Mouse (Mus musculus): ENCODE data around the gene Ptov1. TPM values are rescaled to one million over a fixed set of nuclear protein-coding genes. Genes with fewer than 3 reads are reported as not detected.

The Ptov1 gene
- polyA plus RNA-seq, 1 experiment from 2014 or later: 43.5 TPM

GRCm38 (mm10) chr7:44841825-44842463 is 27.6 kb downstream of the Ptov1 start:
- WGBS (ENCODE audit: insufficient replicate concordance): 89% methylated on average over 8 of the region's 8 CpGs
- ATAC-seq (no peak), DNase-seq (no peak)
- peaks cover 48% of the 10 kb centered on the region for H3K36me3 ChIP-seq (replicated peaks; ENCODE audit: insufficient read depth, low read length)
- H3K4me3 ChIP-seq (ENCODE audit: low read depth, low read length): no peak overlapping the region
- H3K4me2 ChIP-seq (ENCODE audit: low read depth, low read length): no peak overlapping the region
- H3K27ac ChIP-seq (ENCODE audit: low read depth): no peak overlapping the region
- TF ChIP-seq CTCF (IDR thresholded peaks at IDR 0.05; ENCODE audit: low read depth): no peak
- TF ChIP-seq EP300 (IDR thresholded peaks at IDR 0.05; ENCODE audit: low read depth): no peak
- no peak overlapping the region for H3K9ac ChIP-seq (replicated peaks)
- H3K9me3 ChIP-seq (ENCODE audit: low read length): no peaks in the 10 kb centered on the region
- 0 out of 2 replicates have a peak, but pooled peaks cover 9% of the 10 kb centered on the region for H3K27me3 ChIP-seq (ENCODE audit: insufficient read depth, low read length)
- peaks cover 15% of the 10 kb centered on the region for H3K4me1 ChIP-seq (ENCODE audit: insufficient read depth)

- no peaks in the 10 kb centered on the region for H3K9me3 ChIP-seq (ENCODE audit: low read length)
- WGBS (ENCODE audit: insufficient replicate concordance): 44% methylated on average over 14 of the region's 14 CpGs
- no peak overlapping the region for H3K27ac ChIP-seq (ENCODE audit: low read depth)
- ATAC-seq (no peak), DNase-seq (no peak)
- TF ChIP-seq CTCF (IDR thresholded peaks at IDR 0.05; ENCODE audit: low read depth): no peak
- TF ChIP-seq EP300 (IDR thresholded peaks at IDR 0.05; ENCODE audit: low read depth): no peak
- peaks cover 35% of the 10 kb centered on the region for H3K36me3 ChIP-seq (replicated peaks; ENCODE audit: insufficient read depth, low read length)
- 0 out of 2 replicates have a peak, but pooled peaks cover 9% of the 10 kb centered on the region for H3K27me3 ChIP-seq (ENCODE audit: insufficient read depth, low read length)
- no peak overlapping the region for H3K9ac ChIP-seq (replicated peaks)
- H3K4me2 ChIP-seq (ENCODE audit: low read depth, low read length): peak overlapping the region; percentile 64; the same call in 1 of the 2 replicates
- no peak overlapping the region for H3K4me3 ChIP-seq (ENCODE audit: low read depth, low read length)
- peaks cover 24% of the 10 kb centered on the region for H3K4me1 ChIP-seq (ENCODE audit: insufficient read depth)
These were observed 29.2 kb downstream of the Ptov1 start for GRCm38 (mm10) chr7:44840426-44840825.

GRCm38 (mm10) chr7:44839491-44840191 is 29.9 kb downstream of the Ptov1 start:
- DNase-seq (peak; percentile 57), ATAC-seq (peak; percentile 52)
- peaks cover 24% of the 10 kb centered on the region for H3K4me1 ChIP-seq (ENCODE audit: insufficient read depth)
- 0 out of 2 replicates have a peak, but pooled peaks cover 9% of the 10 kb centered on the region for H3K27me3 ChIP-seq (ENCODE audit: insufficient read depth, low read length)
- no peaks in the 10 kb centered on the region for H3K9me3 ChIP-seq (ENCODE audit: low read length)
- H3K4me3 ChIP-seq (ENCODE audit: low read depth, low read length): peak overlapping the region; percentile 29
- peak overlapping the region; percentile 64 for H3K4me2 ChIP-seq (ENCODE audit: low read depth, low read length)
- H3K9ac ChIP-seq (replicated peaks): peak overlapping the region; percentile 1; the same call in 1 of the 2 replicates
- peaks cover 28% of the 10 kb centered on the region for H3K36me3 ChIP-seq (replicated peaks; ENCODE audit: insufficient read depth, low read length)
- TF ChIP-seq CTCF (IDR thresholded peaks at IDR 0.05; ENCODE audit: low read depth) (no peak), EP300 (IDR thresholded peaks at IDR 0.05; ENCODE audit: low read depth) (no peak)
- 3% methylated on average over 56 of the region's 58 CpGs for WGBS (ENCODE audit: insufficient replicate concordance)
- no peak overlapping the region for H3K27ac ChIP-seq (ENCODE audit: low read depth)

GRCm38 (mm10) chr7:44839171-44839490 is 30.5 kb downstream of the Ptov1 start:
- peak overlapping the region; percentile 64 for H3K4me2 ChIP-seq (ENCODE audit: low read depth, low read length)
- H3K36me3 ChIP-seq (replicated peaks; ENCODE audit: insufficient read depth, low read length): peaks cover 23% of the 10 kb centered on the region
- H3K9ac ChIP-seq (replicated peaks): peak overlapping the region; percentile 1; the same call in 1 of the 2 replicates
- TF ChIP-seq EP300 (IDR thresholded peaks at IDR 0.05; ENCODE audit: low read depth): no peak
- no peak for TF ChIP-seq CTCF (IDR thresholded peaks at IDR 0.05; ENCODE audit: low read depth)
- ATAC-seq: no peak
- peak overlapping the region; percentile 29 for H3K4me3 ChIP-seq (ENCODE audit: low read depth, low read length)
- no peaks in the 10 kb centered on the region for H3K9me3 ChIP-seq (ENCODE audit: low read length)
- H3K27ac ChIP-seq (ENCODE audit: low read depth): no peak overlapping the region
- 19% methylated on average over 11 of the region's 11 CpGs for WGBS (ENCODE audit: insufficient replicate concordance)
- DNase-seq: no peak
- H3K4me1 ChIP-seq (ENCODE audit: insufficient read depth): peaks cover 24% of the 10 kb centered on the region
- 0 out of 2 replicates have a peak, but pooled peaks cover 9% of the 10 kb centered on the region for H3K27me3 ChIP-seq (ENCODE audit: insufficient read depth, low read length)

- peaks cover 24% of the 10 kb centered on the region for H3K4me1 ChIP-seq (ENCODE audit: insufficient read depth)
- peaks cover 14% of the 10 kb centered on the region for H3K36me3 ChIP-seq (replicated peaks; ENCODE audit: insufficient read depth, low read length)
- H3K27me3 ChIP-seq (ENCODE audit: insufficient read depth, low read length): 0 out of 2 replicates have a peak, but pooled peaks cover 9% of the 10 kb centered on the region
- 82% methylated on average over 6 of the region's 6 CpGs for WGBS (ENCODE audit: insufficient replicate concordance)
- no peaks in the 10 kb centered on the region for H3K9me3 ChIP-seq (ENCODE audit: low read length)
- DNase-seq (no peak), ATAC-seq (no peak)
- no peak overlapping the region for H3K4me2 ChIP-seq (ENCODE audit: low read depth, low read length)
- TF ChIP-seq EP300 (IDR thresholded peaks at IDR 0.05; ENCODE audit: low read depth) (no peak), CTCF (IDR thresholded peaks at IDR 0.05; ENCODE audit: low read depth) (no peak)
- H3K4me3 ChIP-seq (ENCODE audit: low read depth, low read length): no peak overlapping the region
- no peak overlapping the region for H3K9ac ChIP-seq (replicated peaks)
- H3K27ac ChIP-seq (ENCODE audit: low read depth): no peak overlapping the region
These were observed 31.5 kb downstream of the Ptov1 start for GRCm38 (mm10) chr7:44838073-44838472.

GRCm38 (mm10) chr7:44836423-44837053 is 33.0 kb downstream of the Ptov1 start:
- H3K36me3 ChIP-seq (replicated peaks; ENCODE audit: insufficient read depth, low read length): peaks cover 5% of the 10 kb centered on the region
- TF ChIP-seq CTCF (IDR thresholded peaks at IDR 0.05; ENCODE audit: low read depth) (no peak), EP300 (IDR thresholded peaks at IDR 0.05; ENCODE audit: low read depth) (no peak)
- H3K27ac ChIP-seq (ENCODE audit: low read depth): no peak overlapping the region
- H3K27me3 ChIP-seq (ENCODE audit: insufficient read depth, low read length): 0 out of 2 replicates have a peak, but pooled peaks cover 9% of the 10 kb centered on the region
- no peaks in the 10 kb centered on the region for H3K9me3 ChIP-seq (ENCODE audit: low read length)
- peaks cover 24% of the 10 kb centered on the region for H3K4me1 ChIP-seq (ENCODE audit: insufficient read depth)
- WGBS (ENCODE audit: insufficient replicate concordance): 74% methylated on average over 9 of the region's 9 CpGs
- no peak for ATAC-seq
- H3K9ac ChIP-seq (replicated peaks): no peak overlapping the region
- peak overlapping the region; percentile 6; the same call in 1 of the 2 replicates for H3K4me2 ChIP-seq (ENCODE audit: low read depth, low read length)
- no peak overlapping the region for H3K4me3 ChIP-seq (ENCODE audit: low read depth, low read length)
- no peak for DNase-seq
